In the genomic region with DNA sequence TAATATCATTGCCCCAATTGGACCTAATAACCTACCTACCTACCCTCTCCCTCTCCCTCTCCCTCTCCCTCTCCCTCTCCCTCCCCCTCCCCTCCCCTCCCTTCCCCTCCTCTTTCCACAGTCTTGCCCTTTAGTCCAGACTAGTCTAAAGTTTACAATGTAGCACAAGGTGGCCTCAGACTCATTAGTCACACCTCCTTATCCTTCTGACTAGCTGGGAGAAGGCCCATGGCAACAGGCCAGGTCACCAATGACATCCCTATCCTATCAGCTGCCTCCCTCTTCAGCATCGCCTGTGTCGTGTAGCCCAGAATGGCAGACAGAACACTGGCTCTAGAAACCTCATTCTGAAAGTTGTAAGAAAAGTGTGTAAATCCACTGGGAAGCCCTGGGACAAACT, we compare ENCODE assay signal across 12 mouse cellular contexts. TPM values are rescaled to one million over a fixed set of nuclear protein-coding genes. Genes with fewer than 3 reads are reported as not detected.
DNase-seq lines count a peak whose midpoint lies in the region; ATAC-seq and TF ChIP-seq lines count a peak whose summit lies in the region.
"Had no signal": no experiment of that assay in that cellular context is flagged by ENCODE, and none has a peak within 500 bp of the region (broad histone marks: within the 10 kb centered on the region; RNA-seq: fewer than 3 reads in every experiment).

No protein-coding gene starts in this region.

- 19% methylated on average over 2 of the region's 2 CpGs for WGBS in heart, embryonic 15.5 days
- 22% methylated on average over 2 of the region's 2 CpGs for WGBS in heart, embryonic 12.5 days
- WGBS in liver, postnatal 0 days (ENCODE audit: insufficient replicate concordance): 72% methylated on average over 2 of the region's 2 CpGs
- WGBS in liver, embryonic 11.5 days: 56% methylated on average over 2 of the region's 2 CpGs

- no peak for TF ChIP-seq CTCF in liver, postnatal 0 days (IDR thresholded peaks at IDR 0.05; ENCODE audit: low read depth)

- H3K4me1 ChIP-seq in heart, embryonic 15.5 days (replicated peaks): no peaks in the 10 kb centered on the region
- no peaks in the 10 kb centered on the region for H3K4me1 ChIP-seq in heart, embryonic 12.5 days (replicated peaks)
- H3K4me1 ChIP-seq in liver, postnatal 0 days (ENCODE audit: insufficient read depth): no peaks in the 10 kb centered on the region
- H3K4me1 ChIP-seq in liver, embryonic 11.5 days (replicated peaks; ENCODE audit: control insufficient read depth, insufficient read depth, low read length): no peaks in the 10 kb centered on the region
- H3K4me1 ChIP-seq: liver, embryonic 12.5 days had no signal

- peak; percentile 31; the same call in 1 of the 2 replicates for ATAC-seq in heart, embryonic 15.5 days (replicated peaks; ENCODE audit: insufficient number of reproducible peaks, insufficient read depth, low FRiP score, low read depth)
- no peak; the same call in 1 of the 2 replicates for ATAC-seq in heart, embryonic 12.5 days (ENCODE audit: insufficient number of reproducible peaks, low FRiP score)
- ATAC-seq in liver, postnatal 0 days: no peak
- no peak for ATAC-seq in liver, embryonic 11.5 days (replicated peaks; ENCODE audit: low FRiP score)
- ATAC-seq: liver, embryonic 12.5 days had no signal

- no peaks in the 10 kb centered on the region for H3K36me3 ChIP-seq in heart, embryonic 15.5 days
- no peaks in the 10 kb centered on the region for H3K36me3 ChIP-seq in heart, embryonic 12.5 days
- H3K36me3 ChIP-seq in liver, postnatal 0 days (replicated peaks; ENCODE audit: insufficient read depth, low read length): no peaks in the 10 kb centered on the region
- no peaks in the 10 kb centered on the region for H3K36me3 ChIP-seq in liver, embryonic 11.5 days (ENCODE audit: control insufficient read depth, insufficient read depth, low read length)
- H3K36me3 ChIP-seq: liver, embryonic 12.5 days had no signal

- no peaks in the 10 kb centered on the region for H3K9me3 ChIP-seq in heart, embryonic 15.5 days (replicated peaks)
- no peaks in the 10 kb centered on the region for H3K9me3 ChIP-seq in heart, embryonic 12.5 days (replicated peaks)
- no peaks in the 10 kb centered on the region for H3K9me3 ChIP-seq in liver, postnatal 0 days (ENCODE audit: low read length)
- no peaks in the 10 kb centered on the region for H3K9me3 ChIP-seq in liver, embryonic 11.5 days (ENCODE audit: control insufficient read depth, low read length)
- H3K9me3 ChIP-seq: liver, embryonic 12.5 days had no signal

- no peak for TF ChIP-seq EP300 in liver, postnatal 0 days (IDR thresholded peaks at IDR 0.05; ENCODE audit: low read depth)

- no peak overlapping the region for H3K4me3 ChIP-seq in heart, embryonic 15.5 days
- no peak overlapping the region for H3K4me3 ChIP-seq in heart, embryonic 12.5 days
- H3K4me3 ChIP-seq in liver, postnatal 0 days (ENCODE audit: low read depth, low read length): no peak overlapping the region
- H3K4me3 ChIP-seq in liver, embryonic 11.5 days (ENCODE audit: low read depth, low read length): no peak overlapping the region
- H3K4me3 ChIP-seq: heart, adult 2 months; liver, embryonic 12.5 days had no signal

- DNase-seq in left cerebral cortex, postnatal 4 days: peak; percentile 65
- DNase-seq in left cerebral cortex, postnatal 25 days (ENCODE audit: low spot score in 2 of 2): no peak
- DNase-seq in 3T3-L1 (ENCODE audit: low read depth, low spot score) (peak; percentile 23), ZHBTc4 (ENCODE audit: low read depth, low spot score) (peak; percentile 23)
- DNase-seq in liver, postnatal 0 days: no peak
- no peak for DNase-seq in liver, embryonic 11.5 days (ENCODE audit: low spot score)
- DNase-seq: spleen, adult 18-20 months had no signal

- H3K27me3 ChIP-seq in heart, embryonic 15.5 days: no peaks in the 10 kb centered on the region
- no peaks in the 10 kb centered on the region for H3K27me3 ChIP-seq in heart, embryonic 12.5 days (replicated peaks)
- no peaks in the 10 kb centered on the region for H3K27me3 ChIP-seq in liver, postnatal 0 days (ENCODE audit: insufficient read depth, low read length)
- H3K27me3 ChIP-seq in liver, embryonic 11.5 days (replicated peaks; ENCODE audit: control insufficient read depth, insufficient read depth, low read length): no peaks in the 10 kb centered on the region
- H3K27me3 ChIP-seq: liver, embryonic 12.5 days had no signal

- H3K9ac ChIP-seq in heart, embryonic 15.5 days: no peak overlapping the region
- H3K9ac ChIP-seq in heart, embryonic 12.5 days: no peak overlapping the region
- no peak overlapping the region for H3K9ac ChIP-seq in liver, postnatal 0 days (replicated peaks)
- H3K9ac ChIP-seq in liver, embryonic 11.5 days (ENCODE audit: low read depth, low read length): no peak overlapping the region
- H3K9ac ChIP-seq: liver, embryonic 12.5 days had no signal

- H3K4me2 ChIP-seq in heart, embryonic 15.5 days: no peak overlapping the region
- H3K4me2 ChIP-seq in heart, embryonic 12.5 days: no peak overlapping the region
- no peak overlapping the region for H3K4me2 ChIP-seq in liver, postnatal 0 days (ENCODE audit: low read depth, low read length)
- no peak overlapping the region for H3K4me2 ChIP-seq in liver, embryonic 11.5 days
- H3K4me2 ChIP-seq: liver, embryonic 12.5 days had no signal

- H3K27ac ChIP-seq in heart, embryonic 15.5 days: no peak overlapping the region
- no peak overlapping the region for H3K27ac ChIP-seq in heart, embryonic 12.5 days (ENCODE audit: poor library complexity, severe bottlenecking)
- no peak overlapping the region for H3K27ac ChIP-seq in liver, postnatal 0 days (ENCODE audit: low read depth)
- no peak overlapping the region for H3K27ac ChIP-seq in liver, embryonic 11.5 days (ENCODE audit: low read depth, low read length)
- H3K27ac ChIP-seq: heart, adult 2 months; liver, embryonic 12.5 days had no signal

- intact Hi-C loops in left cerebral cortex, postnatal 4 days (cut with DNase I): loop anchor here (5.0 kb wide), 1 partner anchor 226 kb away; no protein-coding TSS in a partner anchor
- intact Hi-C loops in left cerebral cortex, postnatal 25 days (cut with DNase I): loop anchor here (5.0 kb wide), 2 partner anchors 51 to 236 kb away; no protein-coding TSS in a partner anchor

RNA-seq across cellular contexts. Expression of gene Syt16, which starts 58.7 kb away (rescaled TPM):
- polyA plus RNA-seq in heart, embryonic 15.5 days (2015; fragmentation: Nextera tagmentation; extraction: Ambion mirVana): 0.24 and 0.87 TPM in 2 replicates
- 0.33 and 0.81 TPM in 2 replicates for polyA plus RNA-seq in heart, embryonic 12.5 days (2016; fragmentation: Nextera tagmentation; extraction: Ambion mirVana)
- total RNA-seq in left cerebral cortex, postnatal 4 days (2021): 100 to 1,000 TPM; 107 TPM
- 100 to 1,000 TPM in 1 of 2 experiments, 10 to 100 TPM in 1; 96.3 to 101 TPM for total RNA-seq in left cerebral cortex, postnatal 25 days (2021)
- polyA plus RNA-seq in liver, postnatal 0 days (2015; fragmentation: Nextera tagmentation; extraction: Ambion mirVana): not detected in 2 replicates
- 0.27 and 0.53 TPM in 2 replicates for polyA plus RNA-seq in liver, embryonic 11.5 days (2014; fragmentation: Nextera tagmentation; extraction: Ambion mirVana)
- total RNA-seq: common myeloid progenitor, adult 5-6 weeks; heart, adult 2 months had no signal

Comparison
In these comparisons a context has a peak if more than half of its experiments do, and no peak if none do; other contexts are left out.
1. DNase-seq: peak in left cerebral cortex, postnatal 4 days (single experiment), 3T3-L1 (single experiment) and ZHBTc4 (single experiment); none in left cerebral cortex, postnatal 25 days (0 of 2), liver, postnatal 0 days (single experiment) and liver, embryonic 11.5 days (single experiment).